Mouse (Mus musculus) cerebellum, postnatal 36 days (tissue): ENCODE measurements around the gene Rusc2.

Experiments
- DNase-seq, 2 experiments: peaks; one replicate each; pipeline ENCODE4 v3.0.0; 2021 to 2022; ENCODE audit warnings: mixed read lengths in 2 of 2

Gene Rusc2

DNA sequence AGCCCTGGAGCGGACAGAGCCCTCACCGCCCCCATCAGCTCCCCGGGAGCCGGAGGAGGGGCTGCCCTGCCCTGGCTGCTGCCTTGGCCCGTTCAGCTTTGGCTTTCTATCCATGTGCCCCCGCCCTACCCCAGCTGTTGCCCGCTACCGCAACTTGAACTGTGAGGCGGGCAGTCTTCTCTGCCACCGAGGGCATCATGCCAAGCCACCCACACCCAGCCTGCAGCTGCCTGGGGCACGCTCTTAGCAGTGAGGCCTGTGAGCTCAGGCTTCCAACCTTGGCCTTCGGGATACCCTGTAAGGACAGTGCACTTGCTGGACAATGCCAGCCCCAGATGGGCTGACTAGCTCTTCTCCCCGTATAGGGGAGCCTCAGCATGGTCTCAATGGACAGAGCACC lies 65.5 kb downstream of the Rusc2 start:
- DNase-seq: no peak

DNA sequence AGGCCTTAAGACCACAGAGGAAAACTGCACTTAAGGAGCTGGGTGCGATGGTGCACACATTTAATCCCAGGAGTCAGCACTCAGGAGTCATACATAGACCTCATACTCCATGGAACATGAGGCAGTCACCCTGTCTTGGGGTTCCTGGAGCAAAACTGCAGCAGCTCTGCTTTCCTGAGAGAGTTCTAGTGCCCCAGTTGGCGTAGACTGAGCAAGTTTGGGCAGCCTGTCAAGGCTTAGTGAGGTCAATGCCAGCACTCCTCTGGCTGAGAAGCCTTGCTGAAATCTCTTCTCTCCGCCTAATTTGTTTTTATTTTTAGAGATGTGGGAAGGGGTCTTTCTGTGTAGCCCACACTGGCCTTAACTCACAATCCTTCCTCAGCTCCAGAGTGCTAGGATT lies 66.8 kb downstream of the Rusc2 start:
- DNase-seq: peak; percentile 47 to 50

DNA sequence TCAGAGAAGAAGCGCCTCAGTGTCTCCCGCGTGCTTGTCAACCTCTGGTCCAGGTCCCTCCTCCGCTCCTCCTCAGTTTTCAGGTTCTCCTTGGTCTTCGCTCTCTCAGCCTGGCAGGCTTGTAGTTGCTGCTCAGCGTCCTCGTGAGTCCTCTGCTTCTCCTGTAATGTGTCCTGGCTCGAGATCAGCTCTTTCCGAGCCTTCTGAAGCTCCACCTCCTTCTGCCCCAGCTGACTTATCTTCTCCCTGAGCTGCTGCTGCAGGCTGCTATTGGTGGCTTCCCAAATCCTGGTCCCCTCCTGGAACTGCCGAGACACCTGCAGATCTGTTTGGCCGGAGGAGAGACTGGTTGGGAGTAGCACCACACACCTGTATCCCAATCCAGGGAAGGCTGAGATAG lies 70.5 kb downstream of the Rusc2 start:
- DNase-seq: no peak

DNA sequence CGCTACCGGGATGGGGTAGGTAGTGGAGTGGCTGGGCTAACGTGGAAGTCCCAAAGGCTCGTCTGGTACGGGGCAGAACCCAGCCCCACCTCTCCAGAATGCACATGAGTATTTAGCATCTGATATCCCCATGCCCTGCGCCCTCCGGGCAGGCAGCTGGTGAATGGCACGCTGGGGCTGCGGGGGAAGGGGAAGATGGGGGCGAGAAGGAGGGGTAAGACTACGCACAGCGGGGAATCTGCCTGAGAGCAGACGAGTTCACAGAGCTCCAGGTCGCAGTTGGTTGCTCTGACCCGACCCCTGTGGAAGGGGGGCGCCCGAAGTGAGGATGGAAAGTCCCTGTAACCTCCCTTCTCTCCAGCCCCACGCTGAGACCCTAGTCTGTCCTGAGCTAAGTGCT lies 71.6 kb downstream of the Rusc2 start:
- no peak for DNase-seq

DNA sequence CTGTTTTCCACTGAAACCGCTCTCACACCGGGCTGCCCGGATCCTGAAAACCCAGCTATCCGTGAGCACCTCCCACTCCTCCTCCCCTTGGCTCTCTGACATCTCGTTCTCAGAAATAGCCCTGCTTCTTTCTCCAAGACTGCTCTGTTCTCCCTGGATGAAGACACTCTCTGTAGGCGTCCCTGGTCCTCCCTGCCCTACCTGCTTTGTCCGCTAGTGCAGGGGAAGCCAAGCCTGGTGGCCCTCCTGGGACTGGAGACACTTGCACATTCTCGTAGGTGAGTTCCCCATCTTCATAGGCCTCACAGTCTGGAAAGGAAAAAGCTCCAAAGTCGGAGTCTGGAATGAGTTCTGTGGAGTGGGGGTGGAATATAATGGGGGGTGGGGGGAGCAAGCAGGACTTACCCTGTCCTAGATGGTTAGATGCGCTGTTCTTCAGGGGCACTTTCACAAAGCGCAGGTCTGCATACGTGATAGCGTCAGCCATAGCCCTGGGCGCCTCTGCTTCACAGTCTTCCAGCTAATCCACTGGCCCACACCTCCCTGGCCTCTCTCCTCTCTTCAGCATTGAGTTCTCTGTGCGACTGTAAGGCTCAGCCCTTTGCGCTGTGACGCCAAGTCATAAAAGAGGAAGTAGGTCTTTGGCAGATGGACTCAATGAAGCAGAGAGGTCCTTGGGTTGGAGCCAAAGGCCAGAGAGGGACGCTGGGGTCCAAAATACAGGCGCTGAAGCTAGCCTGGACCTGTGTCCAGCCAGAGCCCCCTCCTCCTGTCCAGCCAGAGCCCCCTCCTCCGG lies 72.5 kb downstream of the Rusc2 start, which contains the start of gene Cd72:
Cd72 (minus strand) TSS at position 588 of the 796 bp plus-strand sequence.
- DNase-seq: no peak

DNA sequence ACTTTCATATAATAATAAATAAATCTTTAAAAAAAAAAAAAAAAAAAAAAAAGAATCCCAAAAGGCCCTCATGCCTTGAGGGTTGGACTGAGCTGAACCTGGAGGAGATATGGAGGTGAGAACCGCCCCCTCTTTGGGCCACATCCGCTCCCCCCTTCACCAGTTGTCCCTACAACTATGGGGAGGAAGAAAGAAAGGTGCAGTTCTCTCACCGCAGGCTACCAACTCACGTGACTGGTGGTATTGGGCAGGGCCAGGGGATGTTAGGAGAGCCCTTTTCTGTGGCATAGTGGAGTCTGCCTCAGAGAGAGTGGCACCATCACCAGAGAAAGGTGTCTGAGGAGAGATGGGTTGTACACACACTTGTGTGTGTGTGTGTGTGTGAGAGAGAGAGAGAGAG lies 74.7 kb downstream of the Rusc2 start:
- DNase-seq: no peak

DNA sequence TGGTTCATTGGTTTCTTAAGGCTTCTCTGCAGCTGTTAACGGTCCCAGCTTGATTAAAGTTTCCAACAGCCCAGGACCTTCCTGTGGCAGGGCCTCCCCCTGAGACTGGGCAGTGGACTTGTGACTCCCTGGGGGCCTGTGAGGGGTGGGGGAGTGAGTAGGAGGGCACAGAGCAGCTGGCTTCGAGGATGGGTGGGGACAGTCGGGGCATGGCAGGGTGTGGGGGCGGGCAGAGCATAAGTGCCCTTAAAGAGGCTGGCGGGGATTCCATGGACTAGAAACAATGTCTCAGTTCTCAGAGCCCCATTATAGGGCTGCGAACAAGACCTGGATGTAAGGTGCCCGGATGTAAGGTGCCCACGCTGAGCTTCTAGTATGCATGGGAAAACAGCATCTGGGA lies 75.3 kb downstream of the Rusc2 start:
- DNase-seq: no peak

DNA sequence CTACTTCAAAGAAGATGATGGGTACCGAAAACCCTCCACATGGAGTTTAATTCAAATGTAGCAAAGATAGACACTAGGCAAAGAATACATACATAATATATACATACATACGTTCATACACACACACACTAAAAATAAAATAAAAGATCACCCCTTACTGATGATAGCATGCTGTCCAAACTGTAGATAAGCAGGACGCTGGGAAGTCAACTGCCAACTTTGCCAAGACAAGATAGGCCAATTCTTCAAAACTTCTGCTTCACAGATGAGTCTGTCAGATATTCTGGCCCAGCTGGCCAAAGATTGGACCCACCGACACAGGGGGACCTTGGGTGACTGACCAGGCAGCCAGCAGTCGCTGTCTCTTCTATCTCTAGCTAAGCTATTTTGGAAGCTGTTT lies 81.3 kb downstream of the Rusc2 start:
- DNase-seq: no peak

DNA sequence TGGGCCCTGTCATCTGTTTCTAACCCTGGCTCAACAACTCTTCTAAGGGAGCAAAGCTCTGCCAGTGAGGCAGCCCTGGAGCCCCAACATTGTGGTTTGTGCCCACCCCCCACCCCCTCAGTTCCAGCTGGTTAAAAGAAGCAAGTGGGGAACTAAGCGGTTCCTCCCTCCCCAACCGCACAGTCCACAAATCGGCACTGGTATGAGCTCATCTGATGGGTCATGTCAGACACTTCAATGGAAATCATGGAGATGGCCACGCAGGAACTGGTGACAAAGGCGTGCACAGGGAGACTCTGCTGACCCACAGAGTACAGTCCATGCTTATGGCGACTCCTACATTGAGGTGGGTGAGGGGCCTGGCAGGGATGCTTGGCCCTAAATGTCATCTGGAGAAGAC lies 84.2 kb downstream of the Rusc2 start:
- DNase-seq: no peak

DNA sequence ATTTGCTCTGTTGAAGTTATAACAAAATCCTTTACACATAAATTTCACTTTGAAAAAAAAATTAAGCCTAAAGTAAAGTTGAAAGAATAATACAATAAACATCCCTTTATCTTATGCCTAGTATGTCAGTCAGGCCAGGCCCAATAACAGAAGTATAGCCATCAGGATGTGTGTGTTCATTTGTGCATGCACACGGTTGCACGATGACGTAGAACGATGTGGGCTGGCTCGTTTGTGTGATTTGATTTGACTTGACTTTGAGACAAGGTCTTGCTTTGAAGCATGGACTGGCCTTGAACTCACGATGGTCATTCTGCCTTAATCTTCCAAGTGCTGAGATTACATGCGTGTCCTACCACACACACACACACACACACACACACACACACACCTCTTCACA lies 85.1 kb downstream of the Rusc2 start:
- DNase-seq: no peak

DNA sequence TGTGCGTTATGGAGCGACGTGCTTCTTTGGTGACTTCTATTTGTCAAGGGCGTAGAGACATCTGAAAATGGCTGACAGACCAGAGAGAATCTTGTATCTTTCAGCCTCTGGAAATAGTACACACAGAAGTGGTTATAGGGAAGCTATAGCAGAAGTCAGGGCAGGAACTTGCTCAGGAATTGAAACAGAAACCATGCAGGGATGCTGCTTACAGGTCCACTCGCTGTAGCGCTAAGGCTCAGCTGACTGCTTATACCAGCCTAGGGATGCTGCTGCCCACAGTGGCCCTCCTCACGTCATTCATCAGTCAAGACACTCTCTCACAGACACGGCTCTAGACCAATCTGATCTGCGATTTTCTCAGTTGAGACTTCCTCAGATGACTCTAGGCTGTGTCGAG lies 88.5 kb downstream of the Rusc2 start:
- DNase-seq: no peak

DNA sequence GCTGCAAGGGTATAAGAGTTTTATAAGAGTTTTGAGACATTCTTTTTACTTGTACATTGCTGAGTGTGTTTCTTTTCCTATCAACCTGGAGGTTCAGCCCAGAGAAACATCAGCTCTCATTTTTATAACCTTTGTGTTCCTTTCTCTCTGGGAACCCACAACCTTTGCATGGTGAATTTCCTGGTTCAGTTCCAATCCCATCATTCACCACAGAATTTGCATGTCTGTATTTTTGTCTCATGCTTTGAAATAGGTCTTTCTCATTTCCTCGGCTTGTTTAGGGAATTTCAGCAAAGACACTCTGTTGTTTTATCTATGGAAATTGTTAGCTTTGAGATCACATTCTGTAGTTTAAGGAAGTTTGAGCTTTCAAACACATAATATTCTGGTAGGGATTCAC lies 91.9 kb downstream of the Rusc2 start:
- DNase-seq: no peak

DNA sequence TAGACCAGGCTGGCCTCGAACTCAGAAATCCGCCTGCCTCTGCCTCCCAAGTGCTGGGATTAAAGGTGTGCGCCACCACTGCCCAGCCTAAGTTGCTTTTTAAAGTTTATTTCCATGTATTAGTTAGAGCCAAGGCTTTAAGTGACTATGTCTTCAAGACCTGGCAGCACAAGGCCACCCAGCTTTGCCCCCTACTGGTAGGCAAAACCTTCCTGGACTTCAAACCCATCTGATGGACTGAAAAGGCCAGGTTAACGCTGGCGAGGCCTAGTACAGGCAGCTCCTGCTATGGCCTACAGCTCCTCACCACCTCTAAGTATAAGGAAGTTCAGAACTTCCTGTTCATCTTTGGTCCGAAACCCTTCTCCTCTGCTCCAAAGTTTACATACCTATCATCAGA lies 94.8 kb downstream of the Rusc2 start:
- no peak for DNase-seq
